Mouse (Mus musculus): Measurements from ENCODE around the gene Hs3st4. TPM values are rescaled to one million over a fixed set of nuclear protein-coding genes. Genes with fewer than 3 reads are reported as not detected.

The Hs3st4 gene
- total RNA-seq (2021), result under 1 TPM; 0.07 to 0.25 TPM
- long read RNA-seq, experiment 1, result 0 reads
- long read RNA-seq, experiment 2, result 0 reads

DNA sequence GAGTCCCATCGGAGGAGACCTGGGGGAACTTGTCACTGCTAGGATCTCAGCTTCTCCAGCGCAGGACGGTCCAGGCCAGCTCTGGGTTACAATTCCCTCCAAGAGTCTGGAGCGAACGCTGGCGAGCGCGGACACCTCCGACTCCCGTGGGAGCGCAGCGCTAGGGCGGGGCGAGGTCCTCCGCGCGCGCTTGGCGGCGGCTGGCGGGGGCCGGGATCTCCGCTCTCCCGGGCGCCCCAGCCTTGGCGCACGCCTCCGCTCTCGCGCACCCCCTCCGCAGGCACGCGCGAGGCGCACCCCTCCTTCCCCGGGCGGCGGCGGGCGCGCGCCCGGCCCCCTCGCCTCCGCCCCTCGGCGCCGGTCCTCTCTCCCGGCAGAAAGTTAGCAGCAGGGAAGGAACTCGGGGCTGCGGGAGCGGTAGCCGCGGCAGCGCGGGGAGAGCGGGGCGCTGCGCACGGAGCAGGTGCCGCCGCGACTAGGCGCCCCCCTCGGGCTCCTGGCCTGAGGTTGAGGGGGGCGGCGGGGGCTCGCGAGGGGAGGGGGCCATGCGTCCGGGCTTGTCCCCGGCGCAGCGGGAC, at the start of gene Hs3st4:
Hs3st4 (plus strand) TSS at position 409 of the 578 bp plus-strand sequence.
- peak; percentile 18 for DNase-seq

DNA sequence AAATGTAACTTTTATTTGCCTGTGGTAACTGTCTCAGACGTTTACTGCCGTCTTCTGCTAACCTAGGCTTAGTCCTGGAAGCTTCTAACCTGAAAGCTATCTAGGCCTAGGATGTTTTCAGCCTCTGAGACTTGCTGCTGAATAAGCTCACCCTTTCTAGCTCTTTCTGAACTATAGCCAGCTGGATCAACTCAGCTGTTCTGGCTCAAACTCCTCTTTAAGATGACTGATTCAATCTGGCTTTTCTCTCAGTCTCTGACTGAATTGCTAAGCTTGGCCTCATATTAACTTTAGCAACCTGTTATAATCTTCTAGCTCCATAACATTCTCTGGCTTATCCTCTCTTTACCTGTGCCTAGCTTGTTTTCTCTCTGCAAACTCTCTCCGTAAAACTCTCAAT, 35.8 kb upstream of the Hs3st4 start:
- DNase-seq, result no peak

DNA sequence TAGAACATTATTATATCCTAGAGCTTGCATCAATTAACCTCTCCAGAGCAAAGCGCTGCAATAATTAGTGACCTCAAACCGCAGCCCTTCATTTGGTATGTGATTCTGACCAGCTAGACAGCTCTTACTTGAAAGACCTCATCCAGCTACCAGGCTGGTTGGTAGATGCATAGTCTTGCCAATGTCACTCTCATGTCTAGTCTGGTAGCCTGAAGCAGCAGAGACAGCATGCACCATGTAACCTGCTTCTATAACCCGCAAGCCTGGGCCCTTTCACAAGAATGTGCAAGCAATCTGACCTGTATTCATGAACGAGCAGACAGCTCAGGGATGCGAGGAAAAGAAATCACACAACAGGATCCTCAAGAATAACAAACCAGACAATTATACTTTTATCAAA, 19.6 kb upstream of the Hs3st4 start:
- no peak for DNase-seq

DNA sequence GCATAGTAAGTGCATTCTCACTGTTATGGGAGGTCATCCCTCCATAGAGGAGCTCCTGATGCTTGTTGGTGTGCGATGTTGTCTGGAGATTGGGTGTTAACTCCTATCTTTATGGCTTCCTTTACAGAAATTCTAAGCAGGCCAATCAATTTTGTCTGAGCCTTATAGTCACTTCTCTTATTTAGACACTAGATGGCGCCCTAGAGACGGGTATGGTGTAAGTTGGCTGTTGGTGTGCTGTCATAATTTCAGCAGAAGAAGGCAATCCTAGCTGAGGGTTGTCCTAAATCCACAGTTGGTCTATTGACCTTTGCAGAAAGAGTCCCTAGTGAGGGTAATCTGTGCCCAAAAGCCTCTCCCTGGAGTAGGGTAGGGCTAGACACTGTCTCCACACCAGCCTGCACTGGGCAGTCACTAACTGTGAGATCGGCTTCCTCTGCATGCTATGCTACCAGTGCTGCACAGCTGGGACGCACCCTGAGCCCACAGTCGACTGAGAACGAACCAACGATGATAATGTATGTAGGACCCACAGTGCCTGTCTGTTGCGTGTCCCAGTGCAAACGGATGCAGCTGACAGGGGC, 18.0 kb upstream of the Hs3st4 start:
- DNase-seq, result no peak

DNA sequence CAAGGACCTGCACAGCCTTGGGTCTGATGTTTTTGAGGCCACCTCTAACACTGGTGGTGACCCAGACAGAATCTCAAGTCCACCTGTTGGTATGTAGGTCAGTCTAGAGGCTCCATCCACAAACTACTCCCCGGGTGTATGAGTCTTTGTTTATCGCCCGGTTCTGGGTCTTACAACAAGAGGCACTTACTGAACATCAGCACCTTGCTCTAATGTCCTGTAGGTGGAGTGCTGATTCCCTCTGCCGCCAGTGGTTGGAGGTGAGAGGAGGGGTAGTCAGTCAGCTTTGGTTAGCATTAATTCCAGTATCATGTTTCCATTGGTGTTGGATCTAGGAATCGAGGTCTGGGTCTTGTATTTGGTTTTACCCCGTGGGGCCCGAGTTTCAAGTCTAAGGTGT, 17.2 kb upstream of the Hs3st4 start:
- DNase-seq, result no peak

DNA sequence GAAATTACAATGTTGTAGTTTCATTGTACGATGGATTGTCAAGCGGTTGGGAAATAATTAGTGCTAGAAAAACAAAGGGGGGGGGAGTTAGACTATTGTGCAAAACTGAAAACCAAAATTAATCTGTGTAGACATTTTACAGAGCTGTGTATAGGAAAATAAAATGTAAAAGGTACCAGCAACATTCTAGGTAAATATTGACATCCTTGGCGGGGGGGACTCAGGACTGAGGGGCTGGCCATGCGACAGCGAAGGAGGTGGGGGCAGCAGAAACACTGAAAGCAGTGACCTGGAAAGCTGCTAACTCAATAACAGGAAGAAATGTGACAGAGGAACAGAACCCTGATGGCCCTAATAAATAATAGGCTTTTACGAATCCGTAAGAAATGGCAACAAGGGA, 7.2 kb upstream of the Hs3st4 start:
- DNase-seq, result no peak

DNA sequence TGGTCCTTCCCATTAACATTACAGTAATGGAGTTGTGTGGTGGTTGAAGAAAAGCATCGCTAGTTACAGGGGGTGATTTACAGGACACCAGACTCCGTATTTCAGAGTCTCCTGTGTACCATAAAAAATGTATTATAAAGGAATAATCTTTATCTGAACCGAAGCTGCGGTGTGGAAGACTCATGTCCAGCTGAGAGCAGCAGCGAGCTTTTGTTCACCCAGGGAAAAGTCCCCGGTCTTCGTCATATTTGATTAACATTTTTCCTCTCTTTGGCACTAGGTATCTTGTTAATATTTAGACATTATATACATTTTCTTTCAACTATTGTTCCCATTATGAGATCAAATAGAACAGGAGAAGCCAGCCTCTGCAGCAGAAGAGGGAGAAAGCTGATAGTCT, 1.2 kb upstream of the Hs3st4 start:
- DNase-seq, result no peak

DNA sequence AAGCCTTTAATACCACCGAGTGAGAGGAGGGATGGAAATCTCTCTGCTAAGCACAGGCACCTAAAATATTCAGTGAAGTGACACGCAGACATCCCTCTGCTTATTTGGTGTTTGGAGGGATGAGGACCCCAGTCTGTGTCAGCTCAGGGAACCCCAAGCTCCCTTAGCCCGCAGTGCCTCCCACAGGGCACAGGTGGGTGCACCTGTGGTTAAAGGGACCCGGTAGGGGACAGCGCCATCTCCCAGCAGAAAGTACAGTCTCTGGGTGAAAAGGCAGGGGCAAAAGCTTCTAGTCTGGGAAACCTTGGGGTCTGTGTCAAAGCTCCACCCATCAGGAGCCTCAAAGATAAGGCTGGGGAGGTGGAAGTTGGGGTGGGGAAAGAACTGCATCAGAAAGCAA, 659 bp upstream of the Hs3st4 start:
- no peak for DNase-seq

DNA sequence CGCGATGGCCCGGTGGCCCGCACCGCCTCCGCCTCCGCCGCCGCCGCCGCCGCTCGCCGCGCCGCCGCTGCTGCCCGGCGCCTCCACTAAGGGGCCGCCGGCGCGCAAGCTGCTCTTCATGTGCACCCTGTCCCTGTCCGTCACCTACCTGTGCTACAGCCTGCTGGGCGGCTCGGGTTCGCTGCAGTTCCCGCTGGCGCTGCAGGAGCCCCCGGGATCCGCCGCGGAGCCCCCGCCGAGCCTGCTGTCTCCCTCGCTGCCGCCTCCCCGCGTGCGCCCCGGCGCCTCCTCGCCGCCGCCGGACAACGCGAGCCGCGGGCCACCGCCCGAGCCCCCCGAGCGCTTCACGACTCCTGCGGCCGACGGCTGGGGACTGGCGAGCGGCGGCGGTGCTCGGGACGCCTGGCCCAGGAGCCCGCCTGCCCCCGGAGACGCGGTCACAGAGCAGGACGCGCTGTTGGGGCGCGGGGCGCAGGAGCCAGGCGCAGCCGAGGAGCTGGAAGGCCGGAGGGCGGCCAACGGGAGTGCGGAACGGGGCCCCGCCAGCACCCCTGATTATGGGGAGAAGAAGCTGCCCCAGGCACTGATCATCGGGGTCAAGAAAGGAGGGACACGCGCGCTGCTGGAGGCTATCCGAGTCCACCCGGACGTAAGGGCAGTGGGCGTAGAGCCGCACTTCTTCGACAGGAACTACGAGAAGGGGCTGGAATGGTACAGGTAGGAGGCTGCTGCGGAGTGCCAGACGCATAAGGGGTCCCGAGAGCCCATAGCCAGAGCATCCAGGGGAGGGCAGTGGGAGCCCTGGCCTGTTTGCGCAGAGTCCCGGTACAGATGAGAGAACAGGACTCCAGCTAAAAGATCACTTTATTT, 743 bp downstream of the Hs3st4 start:
- no peak for DNase-seq

DNA sequence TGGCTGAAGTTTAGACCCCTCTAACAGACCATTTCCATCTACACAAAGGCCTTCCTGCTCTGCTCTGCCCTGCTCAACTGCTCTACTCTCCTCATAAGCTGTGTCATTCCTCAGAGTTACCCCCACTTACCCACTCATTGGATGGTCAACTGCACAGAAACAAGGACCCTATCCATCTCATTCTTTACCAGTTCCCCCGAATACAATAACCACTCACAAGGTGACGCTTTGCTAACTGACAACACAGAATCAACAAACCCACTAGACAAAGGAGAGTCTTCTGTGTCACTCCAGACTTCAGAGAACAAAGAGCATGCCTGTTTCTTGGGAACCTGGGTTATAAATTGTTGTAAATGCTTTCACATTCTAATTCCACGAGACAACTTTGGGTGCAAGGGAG, 9.5 kb downstream of the Hs3st4 start:
- DNase-seq, result no peak

DNA sequence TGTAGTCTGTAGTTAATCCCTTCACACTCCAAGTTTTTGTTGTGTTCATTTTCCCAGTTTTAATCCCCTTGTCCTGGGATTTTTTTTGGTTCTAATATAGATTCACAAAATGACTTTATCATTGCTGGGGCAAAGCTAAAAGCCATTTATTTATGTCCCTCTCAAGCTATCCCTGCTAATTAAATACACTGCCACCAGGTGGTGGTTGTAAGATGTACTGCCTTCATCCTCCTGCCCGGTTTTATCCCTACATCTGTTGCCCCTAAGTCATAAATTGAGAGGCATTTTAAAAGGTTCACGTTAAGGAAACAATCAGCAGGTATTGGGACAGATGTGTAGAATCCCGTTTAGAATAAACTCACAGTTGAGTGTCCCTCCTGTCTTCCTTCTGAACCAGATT, 14.6 kb downstream of the Hs3st4 start:
- DNase-seq, result no peak

DNA sequence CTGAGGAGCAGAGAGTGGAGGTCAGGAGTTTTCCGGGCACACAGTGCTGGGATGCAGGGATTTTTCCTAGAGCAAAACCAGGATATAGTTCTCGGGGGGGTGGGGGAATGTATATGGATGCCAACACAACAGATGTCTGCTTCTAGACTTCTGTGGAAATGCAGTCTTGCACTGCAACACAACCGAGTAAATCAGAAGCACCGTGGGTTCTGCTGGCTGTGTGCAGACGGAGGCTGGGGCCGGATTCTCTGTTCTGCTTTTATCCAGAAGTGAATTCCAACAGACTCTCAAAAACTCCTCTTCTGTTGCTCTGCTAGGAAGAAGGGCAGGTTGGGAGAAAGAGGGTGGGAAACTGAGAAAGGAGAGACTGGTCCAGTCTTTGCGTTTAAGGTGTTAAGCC, 15.9 kb downstream of the Hs3st4 start:
- no peak for DNase-seq

DNA sequence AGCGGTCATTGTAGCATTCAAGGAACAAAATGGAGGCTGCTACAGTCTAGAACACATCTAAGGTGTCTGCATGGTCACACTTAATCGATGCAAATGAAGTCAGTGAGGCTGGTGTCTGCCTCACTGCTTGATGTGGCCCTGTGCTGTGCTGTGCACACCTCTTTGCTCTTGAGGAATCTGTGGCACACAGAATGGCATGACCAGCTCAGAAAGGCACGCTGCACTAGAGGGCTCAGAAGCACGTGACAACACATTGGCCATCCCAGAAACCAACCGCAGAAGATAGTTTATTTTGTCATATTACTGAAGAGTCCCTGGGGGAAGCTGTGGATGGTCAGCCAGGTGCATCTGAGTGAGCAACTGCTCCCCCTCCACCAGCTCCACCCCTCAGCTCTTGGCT, 44.2 kb downstream of the Hs3st4 start:
- DNase-seq, result no peak

DNA sequence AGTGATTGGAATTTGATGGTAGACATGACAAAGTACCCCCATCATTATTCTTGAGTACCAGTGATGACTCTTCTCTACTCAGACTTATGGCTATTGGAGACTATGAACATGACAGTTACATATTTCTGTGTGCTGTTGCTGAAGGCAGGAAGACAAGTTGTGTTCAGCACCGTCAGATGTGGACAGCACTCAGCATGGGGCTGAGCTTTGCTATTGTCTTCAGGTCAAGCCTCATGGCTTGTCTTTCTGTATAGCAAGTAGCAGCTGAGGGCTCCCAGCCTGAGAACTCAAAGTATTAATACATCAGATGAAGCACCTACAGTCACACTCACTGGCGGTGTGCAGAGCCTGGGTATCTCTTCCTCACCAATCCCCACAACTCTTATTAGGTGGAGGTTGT, 49.6 kb downstream of the Hs3st4 start:
- no peak for DNase-seq

DNA sequence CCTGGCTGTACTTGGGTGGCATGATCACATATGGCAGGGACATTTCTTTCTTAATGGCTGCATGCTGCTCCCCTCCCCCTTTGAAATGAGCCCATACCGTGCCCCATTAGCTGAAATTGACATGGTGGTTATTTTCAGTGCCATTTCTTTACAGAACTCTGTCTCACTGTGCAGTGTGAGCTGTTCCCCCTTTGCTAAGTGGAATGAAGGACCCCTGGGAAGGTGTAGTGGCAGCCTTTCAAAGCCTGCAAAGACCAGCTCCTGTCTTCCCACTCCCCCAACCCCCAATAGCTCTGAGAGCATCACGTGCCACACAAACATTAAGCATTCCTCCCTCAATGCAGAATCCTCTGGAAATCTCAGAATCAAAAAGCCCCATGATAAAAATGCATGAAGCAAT, 50.7 kb downstream of the Hs3st4 start:
- no peak for DNase-seq

DNA sequence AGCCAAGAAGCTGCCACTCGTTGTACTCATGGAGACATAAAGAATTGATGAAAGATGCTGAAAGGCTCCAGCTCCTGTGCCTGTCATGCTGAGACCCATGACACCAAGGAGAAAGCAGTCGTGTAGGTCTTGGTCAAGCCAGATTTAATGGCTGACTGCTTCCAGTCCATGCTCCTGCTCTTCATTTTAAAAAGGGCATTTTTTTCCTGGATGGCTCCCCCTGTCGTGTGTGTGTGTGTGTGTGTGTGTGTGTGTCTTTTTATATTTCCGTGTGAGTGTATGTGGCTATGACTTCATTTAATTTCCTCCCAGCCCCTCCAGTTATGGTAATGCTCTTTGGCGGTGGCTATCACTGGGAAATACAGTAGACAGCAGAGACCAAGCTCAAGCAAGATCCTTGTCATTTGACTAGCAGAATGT, 54.6 kb downstream of the Hs3st4 start:
- no peak for DNase-seq

DNA sequence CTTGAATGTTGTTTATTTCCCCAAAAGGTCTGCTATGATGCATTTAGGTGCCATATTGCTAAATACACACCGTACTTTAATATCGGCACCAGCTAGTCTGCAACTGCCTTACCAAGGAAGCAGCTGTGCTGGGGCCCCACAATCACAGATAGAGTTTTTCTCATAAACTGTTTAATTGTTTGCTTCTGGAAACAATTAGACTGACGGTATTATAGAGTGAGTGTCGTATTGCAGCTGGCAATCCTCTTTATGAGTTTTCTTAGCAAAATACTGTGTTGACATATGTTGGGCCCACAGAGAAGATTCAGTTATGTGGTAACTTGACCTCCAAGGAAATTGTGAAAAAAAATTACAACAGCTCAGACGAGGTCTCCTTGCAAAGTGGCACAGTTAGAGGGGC, 56.5 kb downstream of the Hs3st4 start:
- no peak for DNase-seq

DNA sequence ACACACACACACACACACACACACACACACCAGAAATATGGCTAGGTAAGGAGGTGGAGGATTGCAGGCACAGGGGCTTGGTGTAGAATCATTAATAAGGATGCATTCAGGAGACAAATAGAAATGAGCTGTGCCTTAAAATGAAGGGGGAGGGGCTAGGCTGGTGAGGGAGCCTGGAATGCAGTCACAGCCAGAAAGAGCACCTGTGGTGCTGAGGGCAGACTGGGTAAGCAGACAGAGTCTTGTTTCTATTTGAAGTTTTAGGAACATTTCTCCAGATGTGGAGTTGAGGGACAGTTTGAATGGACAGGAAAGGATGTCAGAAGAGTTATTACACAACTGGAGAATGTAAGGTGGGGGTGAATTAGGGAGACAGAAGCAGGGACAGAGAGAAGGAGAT, 64.7 kb downstream of the Hs3st4 start:
- no peak for DNase-seq

DNA sequence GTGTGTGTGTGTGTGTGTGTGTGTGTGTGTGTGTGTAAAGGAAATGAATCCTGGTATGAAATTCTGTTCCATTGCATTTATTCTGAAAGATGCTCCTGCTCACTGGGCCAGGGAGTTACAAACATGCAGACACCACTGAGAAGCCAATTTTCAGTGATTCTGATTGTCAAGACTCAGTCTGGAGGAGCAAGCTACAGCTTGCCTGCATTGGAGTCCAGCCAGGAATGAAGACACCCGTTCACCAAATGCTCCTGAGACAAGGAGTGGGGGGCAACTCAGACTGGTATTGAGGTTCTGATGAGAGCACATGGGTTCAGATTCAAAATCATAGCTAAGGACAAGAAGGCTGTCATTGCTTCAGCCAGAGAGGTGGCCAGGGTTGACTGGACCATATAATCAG, 66.3 kb downstream of the Hs3st4 start:
- DNase-seq, result no peak

DNA sequence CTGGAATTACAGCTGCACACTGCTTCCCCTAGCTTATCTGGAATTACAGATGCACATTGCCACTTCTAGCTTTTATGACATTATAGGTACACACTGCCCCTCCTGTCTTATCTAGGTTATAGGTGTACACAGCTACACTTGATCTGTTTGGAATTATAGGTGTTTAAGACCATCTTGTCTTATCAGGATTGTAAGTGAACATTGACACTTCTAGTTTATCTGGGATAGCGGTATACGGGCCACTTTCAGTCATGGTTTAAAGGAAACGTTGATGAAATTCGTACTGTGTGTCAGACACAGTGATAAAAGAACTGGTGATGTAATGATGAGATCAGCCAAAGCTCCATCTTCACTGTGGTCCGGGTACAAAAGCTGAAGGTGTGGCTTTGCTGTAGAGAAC, 67.8 kb downstream of the Hs3st4 start:
- no peak for DNase-seq

DNA sequence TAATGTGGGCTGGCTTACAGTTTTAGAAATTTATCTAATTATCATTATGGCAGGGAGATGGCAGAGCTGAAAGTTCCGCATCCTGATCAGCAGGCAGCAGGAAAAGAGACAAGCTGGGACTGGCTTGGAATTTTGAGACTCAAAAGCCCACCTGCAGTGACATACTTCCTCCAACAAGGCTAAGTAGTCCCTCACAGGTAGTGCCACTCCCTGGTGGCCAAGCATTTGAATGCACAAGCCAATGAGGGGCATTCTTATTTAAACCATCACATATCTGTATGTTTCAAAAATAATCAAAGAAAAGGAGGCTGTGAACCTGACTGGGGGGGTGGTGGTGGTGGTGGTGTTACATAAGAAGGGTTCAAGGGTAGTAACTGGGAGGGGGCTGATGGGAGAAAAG, 101.1 kb downstream of the Hs3st4 start:
- DNase-seq, result no peak

DNA sequence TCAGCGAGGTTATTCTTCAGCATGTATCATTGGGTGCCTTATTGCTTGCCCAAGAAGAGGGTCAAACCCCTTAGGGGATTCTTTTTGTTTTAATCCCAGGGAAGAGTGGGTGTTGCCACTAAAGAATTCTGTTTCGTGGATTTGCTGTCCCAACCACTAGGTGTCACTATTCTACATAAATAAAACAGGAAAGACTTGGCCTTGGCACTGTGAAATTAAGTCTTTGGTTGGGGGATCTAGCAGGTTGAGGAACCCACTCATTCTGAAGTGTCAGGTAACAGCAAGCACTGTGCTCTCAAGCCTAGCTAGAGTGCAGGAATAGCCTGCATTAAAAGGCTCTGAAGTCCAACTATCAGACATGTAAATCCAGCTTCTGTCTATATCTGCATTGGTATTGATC, 146.3 kb downstream of the Hs3st4 start:
- no peak for DNase-seq

DNA sequence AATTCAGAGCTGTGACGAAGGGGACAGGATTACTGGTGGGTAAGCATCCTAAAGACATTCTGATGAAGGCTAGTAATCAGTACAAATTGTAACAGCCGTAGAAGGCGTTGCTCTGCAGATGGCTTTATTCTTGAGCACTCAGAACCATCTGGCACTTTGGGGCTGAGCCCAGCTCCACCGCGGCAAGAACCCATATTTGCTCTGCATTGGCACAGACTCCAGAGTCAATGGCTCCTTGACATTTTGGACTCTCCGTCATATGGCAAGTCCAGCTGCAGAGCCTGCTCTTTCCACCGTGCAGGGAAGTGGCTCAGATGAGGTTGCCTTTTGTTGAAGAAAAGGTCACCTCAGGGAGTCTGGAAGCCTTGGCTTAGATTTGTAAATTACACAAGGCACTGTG, 148.6 kb downstream of the Hs3st4 start:
- DNase-seq, result no peak

DNA sequence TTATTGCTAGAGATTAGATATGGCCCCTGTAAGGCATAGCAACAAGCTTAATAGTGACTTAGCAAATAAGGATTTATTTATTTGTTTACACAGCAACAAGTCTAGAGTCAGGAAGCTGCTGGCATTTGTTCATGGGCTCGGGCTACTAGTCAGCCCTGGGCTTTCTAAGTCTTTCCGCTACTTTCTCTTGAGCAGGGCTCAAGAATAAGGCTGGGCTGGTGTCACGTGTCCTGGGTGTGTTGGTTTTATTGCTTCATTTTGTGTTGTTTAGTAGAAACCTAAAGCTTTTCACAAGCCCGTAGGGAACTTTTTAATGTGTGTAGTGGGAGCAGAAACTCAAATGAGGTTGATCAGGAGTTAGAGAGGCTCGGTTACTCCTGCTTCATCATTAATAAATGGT, 153.5 kb downstream of the Hs3st4 start:
- DNase-seq, result no peak
